Mouse (Mus musculus): Measurements from ENCODE around the gene Gucy2g. TPM values are rescaled to one million over a fixed set of nuclear protein-coding genes. Genes with fewer than 3 reads are reported as not detected.

Gucy2g gene
- polyA plus RNA-seq (2015; fragmentation: Nextera tagmentation; extraction: Ambion mirVana), result 0.12 and 0.17 TPM in 2 replicates

DNA sequence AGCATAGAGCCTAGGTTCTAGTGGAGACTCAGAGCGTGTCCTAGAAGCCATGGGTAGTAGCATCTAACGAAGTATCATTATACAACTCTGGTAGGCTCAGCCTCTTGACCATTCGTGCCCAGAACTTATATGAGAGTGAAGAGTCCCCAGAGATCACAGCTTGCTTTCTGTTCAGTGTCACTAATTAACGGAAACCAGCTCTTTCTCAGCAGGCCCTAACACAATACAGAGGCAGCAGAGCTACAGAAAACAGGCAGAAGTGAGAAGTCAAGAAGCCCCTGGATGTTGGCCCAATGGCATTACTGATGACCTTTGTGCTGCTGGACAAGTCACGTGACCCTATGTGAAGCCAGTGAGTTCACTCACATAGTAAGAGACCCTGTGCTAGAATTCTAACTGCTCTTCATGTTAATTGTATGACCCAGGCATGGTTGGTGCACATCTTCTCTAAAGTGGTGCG, at the start of gene Gucy2g:
Gucy2g (minus strand) TSS at position 51 of the 460 bp plus-strand sequence.
- Histone ChIP-seq H3K4me1 (replicated peaks; ENCODE audit: control insufficient read depth, insufficient read depth, low read length) (no peaks in the 10 kb centered on the region), H3K4me3 (ENCODE audit: low read depth, low read length) (no peak within 1 kb of the TSS), H3K27ac (ENCODE audit: low read depth, low read length) (no peak within 1 kb of the TSS), H3K9ac (ENCODE audit: low read depth, low read length) (no peak within 1 kb of the TSS), H3K27me3 (replicated peaks; ENCODE audit: control insufficient read depth, insufficient read depth, low read length) (no peaks in the 10 kb centered on the region), H3K36me3 (ENCODE audit: control insufficient read depth, insufficient read depth) (no peaks in the 10 kb centered on the region), H3K9me3 (ENCODE audit: control insufficient read depth) (no peaks in the 10 kb centered on the region), H3K4me2 (replicated peaks; ENCODE audit: low read depth) (no peak within 1 kb of the TSS)
- no peak for TF ChIP-seq CTCF (IDR thresholded peaks at IDR 0.05; ENCODE audit: low read depth)
- ATAC-seq, result no peak
- WGBS, result 84% methylated on average over 6 of the region's 6 CpGs

DNA sequence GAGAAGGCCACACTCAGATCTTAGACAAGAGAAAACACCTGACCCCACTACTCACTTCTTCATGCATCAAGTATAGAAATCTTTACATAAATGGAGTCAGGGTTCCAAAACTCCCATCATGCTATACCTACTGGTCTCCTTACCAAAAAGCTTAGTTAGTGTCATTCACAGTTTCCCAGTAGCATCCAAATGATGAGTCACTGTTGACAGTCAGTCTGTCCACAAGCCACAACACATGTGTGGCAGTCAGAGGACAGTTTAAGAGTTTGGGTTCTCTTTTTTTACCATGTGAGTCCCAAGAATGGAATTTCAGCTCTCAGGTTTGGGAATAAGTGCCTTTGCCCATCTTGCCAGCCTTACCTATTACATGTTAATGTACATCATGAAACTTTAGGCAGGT, 47.9 kb upstream of the Gucy2g start:
- Histone ChIP-seq H3K9ac (ENCODE audit: low read depth, low read length) (no peak overlapping the region), H3K27ac (ENCODE audit: low read depth, low read length) (no peak overlapping the region), H3K36me3 (ENCODE audit: control insufficient read depth, insufficient read depth) (peaks cover 90% of the 10 kb centered on the region), H3K4me1 (replicated peaks; ENCODE audit: control insufficient read depth, insufficient read depth, low read length) (no peaks in the 10 kb centered on the region), H3K27me3 (replicated peaks; ENCODE audit: control insufficient read depth, insufficient read depth, low read length) (no peaks in the 10 kb centered on the region), H3K9me3 (ENCODE audit: control insufficient read depth) (no peaks in the 10 kb centered on the region), H3K4me2 (replicated peaks; ENCODE audit: low read depth) (no peak overlapping the region), H3K4me3 (ENCODE audit: low read depth, low read length) (no peak overlapping the region)
- ATAC-seq, result no peak
- no peak for TF ChIP-seq CTCF (IDR thresholded peaks at IDR 0.05; ENCODE audit: low read depth)

DNA sequence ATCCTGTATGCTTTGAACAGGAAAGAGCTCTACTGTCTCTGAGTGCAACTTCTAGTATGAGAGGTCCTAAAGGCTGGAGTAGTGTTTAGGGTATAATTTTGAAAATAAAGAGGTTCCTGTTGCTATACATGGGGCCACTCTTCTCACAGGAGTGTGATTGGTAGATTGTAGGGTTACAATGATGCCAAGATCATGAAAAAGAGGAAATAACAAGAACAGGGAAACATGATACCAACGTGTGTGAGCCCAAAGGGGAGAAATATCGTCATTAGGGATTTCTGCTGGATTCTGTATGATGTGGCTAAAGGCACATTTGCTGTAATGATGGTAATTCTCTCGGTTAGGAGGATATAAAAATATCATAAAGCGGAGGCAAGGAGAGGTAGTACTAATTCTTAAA, 45.0 kb upstream of the Gucy2g start:
- H3K9me3 ChIP-seq (ENCODE audit: control insufficient read depth), result no peaks in the 10 kb centered on the region
- no peak for TF ChIP-seq CTCF (IDR thresholded peaks at IDR 0.05; ENCODE audit: low read depth)
- no peak overlapping the region for H3K4me2 ChIP-seq (replicated peaks; ENCODE audit: low read depth)
- H3K27ac ChIP-seq (ENCODE audit: low read depth, low read length), result no peak overlapping the region
- H3K36me3 ChIP-seq (ENCODE audit: control insufficient read depth, insufficient read depth), result peaks cover 94% of the 10 kb centered on the region
- WGBS, result 90% methylated on average over 4 of the region's 4 CpGs
- H3K27me3 ChIP-seq (replicated peaks; ENCODE audit: control insufficient read depth, insufficient read depth, low read length), result no peaks in the 10 kb centered on the region
- no peak for ATAC-seq
- no peak overlapping the region for H3K9ac ChIP-seq (ENCODE audit: low read depth, low read length)
- no peak overlapping the region for H3K4me3 ChIP-seq (ENCODE audit: low read depth, low read length)
- no peaks in the 10 kb centered on the region for H3K4me1 ChIP-seq (replicated peaks; ENCODE audit: control insufficient read depth, insufficient read depth, low read length)

GRCm38 (mm10) chr19:55284093-55284492, 43.1 kb upstream of the Gucy2g start:
- no peak overlapping the region for H3K4me3 ChIP-seq (ENCODE audit: low read depth, low read length)
- no peaks in the 10 kb centered on the region for H3K4me1 ChIP-seq (replicated peaks; ENCODE audit: control insufficient read depth, insufficient read depth, low read length)
- H3K9me3 ChIP-seq (ENCODE audit: control insufficient read depth), result no peaks in the 10 kb centered on the region
- no peak overlapping the region for H3K4me2 ChIP-seq (replicated peaks; ENCODE audit: low read depth)
- no peak for TF ChIP-seq CTCF (IDR thresholded peaks at IDR 0.05; ENCODE audit: low read depth)
- no peak overlapping the region for H3K27ac ChIP-seq (ENCODE audit: low read depth, low read length)
- H3K27me3 ChIP-seq (replicated peaks; ENCODE audit: control insufficient read depth, insufficient read depth, low read length), result no peaks in the 10 kb centered on the region
- no peak for ATAC-seq
- WGBS, result 88% methylated on average over 4 of the region's 4 CpGs
- no peak overlapping the region for H3K9ac ChIP-seq (ENCODE audit: low read depth, low read length)
- H3K36me3 ChIP-seq (ENCODE audit: control insufficient read depth, insufficient read depth), result peaks cover 95% of the 10 kb centered on the region

DNA sequence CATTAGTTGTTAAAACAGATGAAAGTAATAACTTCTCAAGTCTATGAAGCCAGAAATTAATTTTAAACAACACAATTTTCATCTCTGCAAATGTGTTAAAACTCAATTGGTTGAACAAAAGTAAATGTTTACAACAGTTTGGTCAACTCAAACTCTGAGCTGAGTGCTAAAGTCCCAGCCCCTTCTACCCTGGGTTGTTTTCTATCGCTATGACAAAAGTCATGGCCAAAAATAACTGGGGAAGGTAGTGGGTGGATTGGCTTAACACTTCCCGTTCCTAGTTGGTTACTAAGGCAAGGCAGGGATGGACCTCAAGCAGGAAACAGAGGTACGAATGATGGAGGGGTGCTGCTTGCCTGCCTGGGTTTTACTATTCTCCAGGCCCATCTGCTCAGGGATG, 35.7 kb upstream of the Gucy2g start:
- ATAC-seq, result no peak
- 92% methylated on average over 3 of the region's 3 CpGs for WGBS
- Histone ChIP-seq H3K9ac (ENCODE audit: low read depth, low read length) (no peak overlapping the region), H3K27me3 (replicated peaks; ENCODE audit: control insufficient read depth, insufficient read depth, low read length) (no peaks in the 10 kb centered on the region), H3K4me2 (replicated peaks; ENCODE audit: low read depth) (no peak overlapping the region), H3K9me3 (ENCODE audit: control insufficient read depth) (no peaks in the 10 kb centered on the region), H3K4me1 (replicated peaks; ENCODE audit: control insufficient read depth, insufficient read depth, low read length) (no peaks in the 10 kb centered on the region), H3K27ac (ENCODE audit: low read depth, low read length) (no peak overlapping the region), H3K4me3 (ENCODE audit: low read depth, low read length) (no peak overlapping the region), H3K36me3 (ENCODE audit: control insufficient read depth, insufficient read depth) (peaks cover 75% of the 10 kb centered on the region)
- no peak for TF ChIP-seq CTCF (IDR thresholded peaks at IDR 0.05; ENCODE audit: low read depth)

GRCm38 (mm10) chr19:55276100-55276499, 35.1 kb upstream of the Gucy2g start:
- Histone ChIP-seq H3K9ac (ENCODE audit: low read depth, low read length) (no peak overlapping the region), H3K4me1 (replicated peaks; ENCODE audit: control insufficient read depth, insufficient read depth, low read length) (no peaks in the 10 kb centered on the region), H3K4me2 (replicated peaks; ENCODE audit: low read depth) (no peak overlapping the region), H3K36me3 (ENCODE audit: control insufficient read depth, insufficient read depth) (peaks cover 74% of the 10 kb centered on the region), H3K27me3 (replicated peaks; ENCODE audit: control insufficient read depth, insufficient read depth, low read length) (no peaks in the 10 kb centered on the region), H3K4me3 (ENCODE audit: low read depth, low read length) (no peak overlapping the region), H3K9me3 (ENCODE audit: control insufficient read depth) (no peaks in the 10 kb centered on the region), H3K27ac (ENCODE audit: low read depth, low read length) (no peak overlapping the region)
- WGBS, result 66% methylated on average over 4 of the region's 4 CpGs
- no peak for TF ChIP-seq CTCF (IDR thresholded peaks at IDR 0.05; ENCODE audit: low read depth)
- ATAC-seq, result no peak

GRCm38 (mm10) chr19:55273340-55273739, 32.3 kb upstream of the Gucy2g start:
- H3K4me1 ChIP-seq (replicated peaks; ENCODE audit: control insufficient read depth, insufficient read depth, low read length), result 0 out of 2 replicates have a peak, but pooled peaks cover 7% of the 10 kb centered on the region
- H3K4me2 ChIP-seq (replicated peaks; ENCODE audit: low read depth), result no peak overlapping the region
- peaks cover 73% of the 10 kb centered on the region for H3K36me3 ChIP-seq (ENCODE audit: control insufficient read depth, insufficient read depth)
- no peak overlapping the region for H3K4me3 ChIP-seq (ENCODE audit: low read depth, low read length)
- H3K27me3 ChIP-seq (replicated peaks; ENCODE audit: control insufficient read depth, insufficient read depth, low read length), result no peaks in the 10 kb centered on the region
- H3K27ac ChIP-seq (ENCODE audit: low read depth, low read length), result no peak overlapping the region
- TF ChIP-seq CTCF (IDR thresholded peaks at IDR 0.05; ENCODE audit: low read depth), result no peak
- no peaks in the 10 kb centered on the region for H3K9me3 ChIP-seq (ENCODE audit: control insufficient read depth)
- ATAC-seq, result no peak
- H3K9ac ChIP-seq (ENCODE audit: low read depth, low read length), result no peak overlapping the region
- WGBS, result 57% methylated on average over 6 of the region's 6 CpGs
